Mouse (Mus musculus) C2C12 (cell line): ENCODE results near the gene Best3.

Experiments used
- CTCF ChIP-seq: IDR thresholded peaks from one replicate; pipeline ENCODE4 v1.5.1; 2011; ENCODE audit not compliant: control insufficient read depth, insufficient read depth, insufficient read length
- MAX ChIP-seq: IDR thresholded peaks from one replicate; pipeline ENCODE4 v1.6.1; 2011; ENCODE audit warnings: mild to moderate bottlenecking, control low read depth

DNA sequence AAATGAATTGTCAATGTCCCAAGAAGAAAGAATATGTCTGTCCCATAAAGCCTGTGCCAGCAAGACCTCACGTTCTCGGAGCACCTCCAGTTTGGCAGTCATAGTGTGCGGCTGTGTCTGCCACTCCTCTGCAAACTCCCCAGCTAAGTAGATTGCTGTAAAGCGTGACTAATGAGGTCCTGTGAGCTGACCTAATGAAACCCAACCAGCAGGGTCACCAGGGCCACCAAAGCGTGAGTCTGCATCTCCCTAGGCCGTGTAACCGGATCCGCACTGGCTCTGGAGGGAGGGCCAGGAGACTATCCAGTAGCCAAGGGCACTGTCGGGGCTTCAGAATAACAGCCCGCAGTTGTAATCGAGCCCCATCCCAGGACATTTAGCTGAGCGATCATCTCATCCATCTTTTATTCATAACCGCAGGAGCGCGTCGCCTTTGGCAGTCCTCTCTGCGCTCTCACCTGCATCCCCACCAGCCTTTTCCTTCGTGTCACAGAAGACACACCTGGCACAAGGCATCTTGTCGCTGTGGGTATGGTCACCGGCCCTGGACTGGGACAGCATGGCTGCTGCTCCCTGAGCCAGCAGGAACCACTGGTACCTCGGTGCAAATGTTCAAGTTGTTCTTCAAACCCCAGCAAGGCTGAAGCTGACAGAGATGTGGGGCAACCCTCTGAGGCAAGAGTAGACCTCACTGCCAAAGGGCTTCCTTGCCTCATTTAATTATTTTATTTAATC is 35.1 kb downstream of the Best3 start:
- no peak for TF ChIP-seq CTCF
- peak; percentile 28 for TF ChIP-seq MAX
